Mouse (Mus musculus) right cerebral cortex, postnatal 36 days (tissue): ENCODE results near the gene Flot2.

Experiments used
- DNase-seq, 2 experiments: peaks; one replicate each; pipeline ENCODE4 v3.0.0; 2022; ENCODE audit warnings: low spot score in 2 of 2, mixed read lengths in 1 of 2

Flot2 gene

GRCm38 (mm10) chr11:78059833-78060757 is 22.4 kb downstream of the Flot2 start:
- peak; percentile 14 to 36 for DNase-seq

DNA sequence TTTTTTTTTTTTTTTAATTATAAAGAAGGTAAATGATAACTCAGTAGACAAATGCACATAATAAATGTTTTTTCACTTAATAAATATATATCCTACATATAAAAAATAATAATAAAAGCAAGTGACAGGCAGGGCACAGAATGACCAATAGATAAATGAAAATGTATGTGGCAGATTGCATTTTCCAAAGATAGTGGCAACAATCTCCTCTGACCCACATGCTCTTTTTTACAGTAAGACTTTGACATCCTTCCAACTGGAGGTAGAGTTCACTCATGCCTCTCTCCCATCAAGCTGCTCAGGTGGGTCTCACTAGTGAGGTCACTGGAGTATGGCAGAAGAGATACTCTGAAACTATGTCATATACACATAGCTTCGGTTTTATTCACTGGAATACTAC is 24.8 kb downstream of the Flot2 start:
- DNase-seq: no peak

- DNase-seq: no peak
Measured at GRCm38 (mm10) chr11:78065906-78066305, 28.2 kb downstream of the Flot2 start.

- DNase-seq: no peak
Measured at GRCm38 (mm10) chr11:78066641-78067040, 28.9 kb downstream of the Flot2 start.

DNA sequence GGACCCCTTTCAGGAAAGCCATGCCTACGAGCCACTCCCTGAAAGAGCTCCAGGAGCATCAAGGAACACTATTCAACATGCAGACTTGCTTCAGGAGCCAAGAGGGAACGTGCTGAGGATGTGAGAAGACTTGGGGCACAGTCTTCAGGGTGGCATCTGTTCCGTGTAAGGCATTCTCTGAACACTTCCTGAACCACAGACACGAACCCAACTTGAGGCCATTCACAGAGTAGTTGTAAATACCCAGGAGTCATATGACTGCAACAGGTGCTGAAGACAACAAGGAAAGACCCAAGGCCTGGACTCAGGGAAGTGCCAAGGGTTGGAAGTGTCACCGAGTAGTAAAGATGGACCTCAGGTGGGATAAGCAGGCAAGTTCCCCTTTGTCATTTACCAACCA is 29.8 kb downstream of the Flot2 start:
- no peak for DNase-seq

- DNase-seq: no peak
Measured at GRCm38 (mm10) chr11:78069130-78069529, 31.4 kb downstream of the Flot2 start.

- DNase-seq: no peak
Measured at GRCm38 (mm10) chr11:78069646-78070045, 31.9 kb downstream of the Flot2 start.

GRCm38 (mm10) chr11:78071938-78072337 is 34.2 kb downstream of the Flot2 start:
- DNase-seq: no peak

DNA sequence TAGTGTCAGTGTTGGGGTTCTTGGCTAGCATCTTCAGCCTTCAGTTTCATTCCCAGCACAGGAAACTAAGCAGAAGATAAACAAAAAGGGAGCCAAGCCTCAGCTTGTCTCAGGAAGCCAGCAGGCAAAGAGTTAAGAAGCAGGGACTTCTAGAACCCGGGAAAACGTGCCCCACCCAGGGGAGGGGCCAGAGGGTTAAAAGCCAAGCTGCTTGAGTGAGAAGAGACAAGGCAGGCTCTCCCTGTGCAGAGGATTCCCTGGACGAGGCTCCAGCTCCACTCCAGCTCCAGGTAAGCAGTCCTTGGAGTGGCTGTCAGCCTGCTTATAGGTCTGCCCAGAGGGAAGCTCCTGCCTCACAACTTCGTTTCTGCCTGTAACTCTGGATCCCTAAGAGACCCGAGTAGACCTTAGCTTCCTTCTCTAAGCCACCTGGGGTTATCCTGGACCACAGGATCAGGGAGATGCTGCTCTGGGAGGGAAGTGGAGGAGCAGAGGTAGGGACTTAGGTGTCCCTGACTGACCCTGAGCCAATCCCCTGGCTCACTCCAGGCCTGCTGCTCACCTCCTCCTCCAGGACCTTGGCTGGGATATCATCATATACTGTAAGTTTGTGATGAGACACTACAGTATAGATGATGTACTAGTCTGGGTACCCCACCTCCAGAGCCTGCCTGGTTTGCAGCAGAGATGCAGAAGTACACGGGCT is 34.8 kb downstream of the Flot2 start:
- DNase-seq: no peak

GRCm38 (mm10) chr11:78073577-78074276 is 36.0 kb downstream of the Flot2 start:
- DNase-seq: no peak

DNA sequence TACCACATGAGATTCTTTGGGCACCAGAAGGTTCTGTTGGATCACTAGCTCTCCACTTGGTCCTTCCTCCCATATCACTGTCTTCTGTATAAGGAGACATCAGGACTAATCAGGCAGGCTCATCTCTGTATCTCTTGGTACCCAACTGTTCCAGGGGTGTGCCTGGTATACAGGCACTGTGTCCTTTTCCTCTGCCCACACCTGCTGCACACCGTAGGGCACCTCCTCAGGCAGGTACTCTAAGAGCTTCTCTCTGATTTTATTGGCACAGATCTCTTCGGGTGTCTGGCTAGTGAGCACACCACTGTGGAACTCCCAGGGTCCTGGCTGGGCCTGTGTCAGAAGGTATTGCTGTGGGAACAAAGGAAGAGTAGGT is 36.5 kb downstream of the Flot2 start:
- DNase-seq: no peak

DNA sequence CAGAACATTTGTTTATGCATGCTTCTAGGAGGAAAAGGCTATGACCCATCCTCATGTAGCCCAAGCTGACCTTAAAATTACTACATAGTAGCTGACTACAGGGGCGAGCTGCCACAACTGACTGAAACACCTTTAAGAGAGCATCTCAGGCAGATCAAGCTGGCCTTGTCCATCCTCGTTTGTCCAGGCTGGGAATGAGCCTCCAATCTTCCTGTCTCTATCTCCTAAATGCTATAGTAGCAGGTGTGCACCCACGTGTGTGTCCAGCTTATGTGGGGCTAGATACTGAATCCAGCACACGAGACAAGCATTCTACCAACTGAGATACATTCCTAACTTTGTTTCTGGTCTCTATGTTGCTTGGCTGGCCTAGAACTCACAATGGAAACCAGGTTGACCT is 36.9 kb downstream of the Flot2 start:
- no peak for DNase-seq

GRCm38 (mm10) chr11:78079961-78080921 is 42.5 kb downstream of the Flot2 start, which contains the start of gene Eral1:
TSS of gene Eral1 (minus strand) at chr11:78080383.
- peak; percentile 76 to 83 for DNase-seq

- DNase-seq: no peak
Measured at GRCm38 (mm10) chr11:78083595-78083994, 45.9 kb downstream of the Flot2 start.

GRCm38 (mm10) chr11:78086925-78087479 is 49.3 kb downstream of the Flot2 start:
- DNase-seq: no peak

- no peak for DNase-seq
Measured at GRCm38 (mm10) chr11:78087756-78088281, 50.1 kb downstream of the Flot2 start.

DNA sequence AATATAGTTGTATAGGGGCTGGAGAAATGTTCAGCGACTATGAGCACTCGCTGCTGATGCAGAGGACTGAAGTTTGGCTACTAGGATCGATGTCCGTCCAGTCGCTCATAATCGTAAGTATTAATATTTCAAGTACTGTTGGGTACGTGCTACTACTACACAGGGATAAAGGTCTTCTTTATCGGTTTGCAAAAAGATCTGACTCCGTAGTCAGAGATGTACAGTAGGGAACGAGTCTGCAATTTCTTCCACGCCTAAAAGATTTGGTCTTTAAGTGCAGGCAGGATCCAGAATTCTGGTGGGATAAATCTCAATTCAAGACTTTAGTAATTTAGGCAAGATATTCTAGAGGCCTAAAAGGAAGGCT is 56.4 kb downstream of the Flot2 start:
- no peak for DNase-seq

- peak; percentile 86 to 88 for DNase-seq
Measured at GRCm38 (mm10) chr11:78094504-78095143, 56.9 kb downstream of the Flot2 start, which contains the start of gene Fam222b. TSS of gene Fam222b (plus strand) at chr11:78094660.

- DNase-seq: no peak
Measured at GRCm38 (mm10) chr11:78095144-78095516, 57.4 kb downstream of the Flot2 start.

- no peak for DNase-seq
Measured at GRCm38 (mm10) chr11:78097077-78097476, 59.3 kb downstream of the Flot2 start.
